Mouse (Mus musculus) heart, embryonic 16.5 days (tissue): ENCODE data around the gene Ntn4. TPM values are rescaled to one million over a fixed set of nuclear protein-coding genes. Genes with fewer than 3 reads are reported as not detected.
"Not testable (repeated sequence)": the region's sequence is repeated elsewhere in the genome, so short reads cannot be mapped to it uniquely, and the experiment has no call there.

Experiments
- ATAC-seq: fragments of 200-750 bp; cut with Nextera tagmentation; replicated peaks from 2 replicates; pipeline ENCODE4 v1.8.0; 2017; ENCODE audit warnings: moderate number of reproducible peaks; ENCODE audit not compliant: insufficient read depth, low FRiP score; ENCODE audit errors: extremely low read depth
- H3K27ac ChIP-seq: fragments of 300-500 bp; sonication (generic); 2 replicates; pipeline ENCODE4 v1.5.1; 2014; ENCODE audit warnings: mild to moderate bottlenecking, low read length, control low read depth, moderate library complexity
- H3K27me3 ChIP-seq: fragments of 300-500 bp; sonication (generic); 2 replicates; pipeline ENCODE4 v1.6.1; 2014; ENCODE audit warnings: low read length, mixed read lengths; ENCODE audit not compliant: control insufficient read depth, insufficient read depth
- H3K36me3 ChIP-seq: fragments of 300-500 bp; sonication (generic); 2 replicates; pipeline ENCODE4 v1.6.1; 2014; ENCODE audit not compliant: control insufficient read depth, insufficient read depth
- H3K4me1 ChIP-seq: fragments of 300-500 bp; sonication (generic); 2 replicates; pipeline ENCODE4 v1.6.1; 2014; ENCODE audit warnings: low read length, mixed read lengths; ENCODE audit not compliant: control insufficient read depth, insufficient read depth
- H3K4me2 ChIP-seq: fragments of 300-500 bp; sonication (generic); 2 replicates; pipeline ENCODE4 v1.6.1; 2014; ENCODE audit warnings: low read depth, mild to moderate bottlenecking, control low read depth, low read length
- H3K4me3 ChIP-seq: fragments of 300-500 bp; sonication (generic); 2 replicates; pipeline ENCODE4 v1.5.1; 2014; ENCODE audit warnings: mild to moderate bottlenecking, control low read depth, low read length
- H3K9ac ChIP-seq: fragments of 300-500 bp; sonication (generic); 2 replicates; pipeline ENCODE4 v1.6.1; 2014; ENCODE audit warnings: low read length, control low read depth
- H3K9me3 ChIP-seq: fragments of 300-500 bp; sonication (generic); replicated peaks from 2 replicates; pipeline ENCODE4 v1.6.1; 2016; ENCODE audit warnings: low read length; ENCODE audit not compliant: control insufficient read depth
- WGBS: fragments of 180-500 bp; shearing (Covaris S2); extraction: QIAGEN DNeasy Blood & Tissue Kit; methylation state at CpG from one replicate; pipeline ENCODE4 v1.1.7; 2014; 5-methylcytosine and 5-hydroxymethylcytosine counted together
- polyA plus RNA-seq: library from polyadenylated mRNA; unstranded; fragments of >200 nt; fragmentation: Nextera tagmentation; extraction: Ambion mirVana; gene quantifications from 2 replicates; pipeline ENCODE4 v1.2.1, GENCODE M21; 2015

The Ntn4 gene
- polyA plus RNA-seq, 1 experiment from 2014 or later, result 2.8 TPM

GRCm38 (mm10) chr10:93666996-93667395 is 26.5 kb downstream of the Ntn4 start:
- ATAC-seq, result no peak
- Histone ChIP-seq H3K4me3 (no peak overlapping the region), H3K9me3 (no peaks in the 10 kb centered on the region), H3K27ac (no peak overlapping the region), H3K4me1 (peaks cover 14% of the 10 kb centered on the region), H3K27me3 (no peaks in the 10 kb centered on the region), H3K36me3 (no peaks in the 10 kb centered on the region), H3K4me2 (no peak overlapping the region), H3K9ac (no peak overlapping the region)
- 55% methylated on average over 3 of the region's 3 CpGs for WGBS

GRCm38 (mm10) chr10:93672646-93673479 is 32.4 kb downstream of the Ntn4 start:
- WGBS, result 31% methylated on average over 22 of the region's 22 CpGs
- no peaks in the 10 kb centered on the region for H3K27me3 ChIP-seq
- no peaks in the 10 kb centered on the region; the same call in 1 of the 2 replicates for H3K9me3 ChIP-seq
- H3K9ac ChIP-seq, result peak overlapping the region; percentile 47; the same call in 1 of the 2 replicates
- peak overlapping the region; percentile 66 for H3K4me2 ChIP-seq
- peak overlapping the region; percentile 38 for H3K4me3 ChIP-seq
- H3K36me3 ChIP-seq, result no peaks in the 10 kb centered on the region
- H3K4me1 ChIP-seq, result peaks cover 10% of the 10 kb centered on the region
- peak overlapping the region; percentile 93 for H3K27ac ChIP-seq
- peak; percentile 84 for ATAC-seq

GRCm38 (mm10) chr10:93679191-93680007 is 38.9 kb downstream of the Ntn4 start:
- H3K27ac ChIP-seq, result peak overlapping the region; percentile 70
- peak overlapping the region; percentile 54 for H3K4me2 ChIP-seq
- H3K9ac ChIP-seq, result peak overlapping the region; percentile 59
- no peaks in the 10 kb centered on the region; the same call in 1 of the 2 replicates for H3K9me3 ChIP-seq
- H3K4me1 ChIP-seq, result peaks cover 13% of the 10 kb centered on the region
- H3K27me3 ChIP-seq, result no peaks in the 10 kb centered on the region
- H3K36me3 ChIP-seq, result 0 out of 2 replicates have a peak, but pooled peaks cover 3% of the 10 kb centered on the region
- peak; percentile 84 for ATAC-seq
- peak overlapping the region; percentile 28 for H3K4me3 ChIP-seq
- 18% methylated on average over 19 of the region's 19 CpGs for WGBS

GRCm38 (mm10) chr10:93680680-93681377 is 40.3 kb downstream of the Ntn4 start:
- Histone ChIP-seq H3K27me3 (no peaks in the 10 kb centered on the region), H3K4me2 (no peak overlapping the region), H3K36me3 (0 out of 2 replicates have a peak, but pooled peaks cover 5% of the 10 kb centered on the region), H3K4me1 (peaks cover 13% of the 10 kb centered on the region), H3K9ac (no peak overlapping the region), H3K4me3 (no peak overlapping the region), H3K9me3 (no peaks in the 10 kb centered on the region), H3K27ac (no peak overlapping the region)
- 69% methylated on average over 6 of the region's 6 CpGs for WGBS
- no peak for ATAC-seq

GRCm38 (mm10) chr10:93682185-93682747 is 41.8 kb downstream of the Ntn4 start:
- Histone ChIP-seq H3K9ac (no peak overlapping the region), H3K4me1 (peaks cover 13% of the 10 kb centered on the region), H3K36me3 (0 out of 2 replicates have a peak, but pooled peaks cover 5% of the 10 kb centered on the region), H3K27me3 (no peaks in the 10 kb centered on the region), H3K4me2 (no peak overlapping the region), H3K9me3 (no peaks in the 10 kb centered on the region), H3K27ac (no peak overlapping the region), H3K4me3 (no peak overlapping the region)
- 69% methylated on average over 18 of the region's 18 CpGs for WGBS
- ATAC-seq, result no peak

GRCm38 (mm10) chr10:93683185-93683584 is 42.7 kb downstream of the Ntn4 start:
- Histone ChIP-seq H3K36me3 (0 out of 2 replicates have a peak, but pooled peaks cover 5% of the 10 kb centered on the region), H3K4me1 (peaks cover 13% of the 10 kb centered on the region), H3K4me3 (no peak overlapping the region), H3K9me3 (no peaks in the 10 kb centered on the region), H3K4me2 (no peak overlapping the region), H3K9ac (no peak overlapping the region), H3K27me3 (no peaks in the 10 kb centered on the region), H3K27ac (no peak overlapping the region)
- no peak for ATAC-seq
- 86% methylated on average over 7 of the region's 7 CpGs for WGBS

- no peak overlapping the region for H3K4me3 ChIP-seq
- no peak overlapping the region for H3K4me2 ChIP-seq
- ATAC-seq, result no peak
- WGBS, result 87% methylated on average over 4 of the region's 4 CpGs
- H3K27me3 ChIP-seq, result no peaks in the 10 kb centered on the region
- H3K27ac ChIP-seq, result no peak overlapping the region
- H3K4me1 ChIP-seq, result peaks cover 7% of the 10 kb centered on the region
- H3K9ac ChIP-seq, result no peak overlapping the region
- 0 out of 2 replicates have a peak, but pooled peaks cover 5% of the 10 kb centered on the region for H3K36me3 ChIP-seq
- no peaks in the 10 kb centered on the region for H3K9me3 ChIP-seq
These were observed 43.4 kb downstream of the Ntn4 start for GRCm38 (mm10) chr10:93683896-93684295.

- not testable (repeated sequence) for ATAC-seq, H3K9ac ChIP-seq, H3K27me3 ChIP-seq, H3K36me3 ChIP-seq, H3K4me1 ChIP-seq, H3K9me3 ChIP-seq, H3K27ac ChIP-seq, H3K4me2 ChIP-seq, H3K4me3 ChIP-seq
- WGBS, result 82% methylated on average over 3 of the region's 3 CpGs
These were observed 44.9 kb downstream of the Ntn4 start for GRCm38 (mm10) chr10:93685416-93685815.
